Mouse (Mus musculus): ENCODE results near the gene Ntrk2. TPM values are rescaled to one million over a fixed set of nuclear protein-coding genes. Genes with fewer than 3 reads are reported as not detected.

The Ntrk2 gene
- total and polyA plus RNA-seq, 2 experiments from 2014 or later = 0.92 to 2.9 TPM

DNA sequence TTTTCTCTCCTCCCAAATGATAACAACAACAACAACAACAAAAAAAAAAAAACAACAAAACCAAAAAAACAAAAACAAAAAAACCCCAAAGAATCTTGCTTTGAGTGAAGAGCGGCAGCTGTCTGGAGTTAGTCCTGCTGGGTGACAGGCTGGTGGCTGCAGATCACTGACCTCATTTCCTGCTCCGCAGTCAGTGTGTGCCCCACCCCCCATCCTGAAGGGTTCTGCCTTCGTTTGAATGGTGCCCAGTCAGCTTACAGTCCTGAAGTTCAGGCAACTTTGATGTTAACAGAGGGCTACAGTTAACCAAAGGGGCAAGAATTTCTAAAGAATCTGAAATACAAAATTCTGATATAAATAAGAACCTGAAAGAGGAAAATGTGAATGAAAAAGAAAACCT, 19.9 kb upstream of the Ntrk2 start:
- no peak for TF ChIP-seq CTCF (IDR thresholded peaks at IDR 0.05; ENCODE audit: low read depth)
- TF ChIP-seq EP300 (IDR thresholded peaks at IDR 0.05; ENCODE audit: low read depth) = no peak
- Histone ChIP-seq H3K27ac (ENCODE audit: low read depth) (no peak overlapping the region), H3K4me3 (ENCODE audit: low read depth, low read length) (no peak overlapping the region), H3K36me3 (replicated peaks; ENCODE audit: control insufficient read depth, insufficient read depth, low read length) (no peaks in the 10 kb centered on the region), H3K9ac (replicated peaks; ENCODE audit: low read depth, low read length) (no peak overlapping the region), H3K4me1 (ENCODE audit: control insufficient read depth, insufficient read depth) (no peaks in the 10 kb centered on the region), H3K4me2 (ENCODE audit: low read depth, low read length) (no peak overlapping the region), H3K27me3 (ENCODE audit: control insufficient read depth, insufficient read depth, low read length) (no peaks in the 10 kb centered on the region), H3K9me3 (replicated peaks; ENCODE audit: control insufficient read depth, low read length) (no peaks in the 10 kb centered on the region)
- 5% methylated on average over 3 of the region's 3 CpGs for WGBS
- ATAC-seq (ENCODE audit: insufficient read depth, low read depth) (no peak), DNase-seq (ENCODE audit: low spot score) (peak; percentile 27)

DNA sequence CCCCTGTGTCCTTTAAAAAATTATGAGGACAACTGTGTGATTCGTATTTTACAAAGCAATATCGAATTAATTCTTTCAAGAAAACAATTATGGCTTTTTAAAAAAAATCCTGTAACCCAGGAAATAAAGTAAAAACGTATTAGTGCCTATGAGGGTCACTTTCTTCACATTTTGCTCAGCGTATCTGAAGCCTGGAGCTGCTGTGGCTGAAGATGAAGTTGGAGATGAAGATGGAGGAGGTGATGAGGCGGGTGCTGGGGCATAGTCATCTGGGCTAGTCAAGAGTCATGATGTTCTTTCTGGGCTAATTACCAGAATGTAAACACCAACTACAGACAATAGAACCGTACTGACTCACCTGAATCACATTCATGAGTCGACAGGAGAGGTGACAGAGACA, 15.6 kb upstream of the Ntrk2 start:
- 66% methylated on average over 7 of the region's 7 CpGs for WGBS
- TF ChIP-seq EP300 (IDR thresholded peaks at IDR 0.05; ENCODE audit: low read depth) = no peak
- no peak for TF ChIP-seq CTCF (IDR thresholded peaks at IDR 0.05; ENCODE audit: low read depth)
- no peak for ATAC-seq (ENCODE audit: insufficient read depth, low read depth)
- Histone ChIP-seq H3K4me2 (ENCODE audit: low read depth, low read length) (no peak overlapping the region), H3K27ac (ENCODE audit: low read depth) (no peak overlapping the region), H3K36me3 (replicated peaks; ENCODE audit: control insufficient read depth, insufficient read depth, low read length) (no peaks in the 10 kb centered on the region), H3K27me3 (ENCODE audit: control insufficient read depth, insufficient read depth, low read length) (no peaks in the 10 kb centered on the region), H3K9me3 (replicated peaks; ENCODE audit: control insufficient read depth, low read length) (no peaks in the 10 kb centered on the region), H3K9ac (replicated peaks; ENCODE audit: low read depth, low read length) (no peak overlapping the region), H3K4me1 (ENCODE audit: control insufficient read depth, insufficient read depth) (no peaks in the 10 kb centered on the region), H3K4me3 (ENCODE audit: low read depth, low read length) (no peak overlapping the region)
- DNase-seq (ENCODE audit: low spot score) = no peak

DNA sequence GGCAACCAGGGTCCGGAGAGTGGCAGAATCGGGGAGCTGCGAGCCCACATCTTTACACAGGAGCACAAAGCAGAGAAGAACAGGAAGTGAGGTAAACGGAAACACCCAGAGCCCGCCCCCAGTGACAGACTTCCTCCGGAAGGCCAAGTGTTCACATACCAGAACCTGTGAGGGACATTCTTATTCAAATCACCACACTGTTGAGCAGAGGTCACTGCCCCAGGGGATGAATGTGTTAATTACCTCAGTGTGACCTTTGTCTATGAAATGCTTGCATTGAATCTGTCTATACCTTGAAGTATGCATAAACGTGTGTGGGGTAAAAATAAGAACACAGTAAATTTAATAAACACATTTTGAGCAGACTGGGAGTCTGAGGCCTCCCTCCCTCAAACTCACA, 9.0 kb upstream of the Ntrk2 start:
- TF ChIP-seq CTCF (IDR thresholded peaks at IDR 0.05; ENCODE audit: low read depth) (no peak), EP300 (IDR thresholded peaks at IDR 0.05; ENCODE audit: low read depth) (no peak)
- no peak for ATAC-seq (ENCODE audit: insufficient read depth, low read depth)
- Histone ChIP-seq H3K4me1 (ENCODE audit: control insufficient read depth, insufficient read depth) (no peaks in the 10 kb centered on the region), H3K9me3 (replicated peaks; ENCODE audit: control insufficient read depth, low read length) (no peaks in the 10 kb centered on the region), H3K27ac (ENCODE audit: low read depth) (no peak overlapping the region), H3K9ac (replicated peaks; ENCODE audit: low read depth, low read length) (no peak overlapping the region), H3K27me3 (ENCODE audit: control insufficient read depth, insufficient read depth, low read length) (no peaks in the 10 kb centered on the region), H3K4me2 (ENCODE audit: low read depth, low read length) (no peak overlapping the region), H3K4me3 (ENCODE audit: low read depth, low read length) (no peak overlapping the region), H3K36me3 (replicated peaks; ENCODE audit: control insufficient read depth, insufficient read depth, low read length) (no peaks in the 10 kb centered on the region)
- 87% methylated on average over 7 of the region's 7 CpGs for WGBS
- no peak for DNase-seq (ENCODE audit: low spot score)

DNA sequence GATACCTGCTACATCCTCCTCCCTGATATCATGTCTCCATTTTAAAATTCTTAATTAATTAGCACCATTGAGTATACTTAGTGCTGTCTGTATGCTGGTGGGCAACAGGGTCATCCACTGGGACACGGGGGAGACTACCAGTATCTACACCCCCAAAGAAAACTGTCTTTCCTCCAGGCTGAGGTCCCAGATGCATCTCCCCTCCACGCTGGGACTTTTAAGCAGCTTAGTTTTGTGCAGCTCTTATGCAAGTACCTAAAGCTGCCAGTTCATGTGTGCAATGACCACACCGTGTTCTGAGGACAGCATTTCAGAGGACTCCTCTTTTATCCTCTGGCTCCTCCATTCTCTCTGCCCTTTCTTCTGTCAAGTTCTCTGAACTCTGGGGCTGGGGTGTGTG, 5.1 kb upstream of the Ntrk2 start:
- Histone ChIP-seq H3K4me3 (ENCODE audit: low read depth, low read length) (no peak overlapping the region), H3K36me3 (replicated peaks; ENCODE audit: control insufficient read depth, insufficient read depth, low read length) (no peaks in the 10 kb centered on the region), H3K27ac (ENCODE audit: low read depth) (no peak overlapping the region), H3K4me2 (ENCODE audit: low read depth, low read length) (no peak overlapping the region), H3K4me1 (ENCODE audit: control insufficient read depth, insufficient read depth) (no peaks in the 10 kb centered on the region), H3K27me3 (ENCODE audit: control insufficient read depth, insufficient read depth, low read length) (peaks cover 20% of the 10 kb centered on the region), H3K9ac (replicated peaks; ENCODE audit: low read depth, low read length) (no peak overlapping the region), H3K9me3 (replicated peaks; ENCODE audit: control insufficient read depth, low read length) (no peaks in the 10 kb centered on the region)
- DNase-seq (ENCODE audit: low spot score) (no peak), ATAC-seq (ENCODE audit: insufficient read depth, low read depth) (no peak)
- WGBS = 74% methylated on average over 3 of the region's 3 CpGs
- TF ChIP-seq CTCF (IDR thresholded peaks at IDR 0.05; ENCODE audit: low read depth) = no peak
- TF ChIP-seq EP300 (IDR thresholded peaks at IDR 0.05; ENCODE audit: low read depth) = no peak

DNA sequence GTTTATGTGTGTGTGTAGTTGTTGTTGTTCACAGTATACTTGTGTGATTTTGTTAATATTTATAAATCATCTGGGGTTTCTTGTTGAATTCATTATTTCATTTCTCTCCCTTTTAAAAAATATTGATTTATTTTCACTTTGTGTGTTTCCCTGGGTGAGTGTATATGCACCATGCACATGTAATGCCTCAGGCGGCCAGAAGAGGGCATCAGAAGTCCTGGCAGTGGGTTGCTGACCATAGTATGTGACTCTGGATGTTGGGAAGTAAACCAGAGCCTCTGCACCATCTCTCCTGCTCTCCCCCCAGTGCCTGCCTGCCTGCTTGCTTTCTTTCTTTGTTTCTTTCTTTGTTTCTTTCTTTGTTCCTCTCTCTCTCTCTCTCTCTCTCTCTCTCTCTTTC, 2.5 kb upstream of the Ntrk2 start:
- H3K9me3 ChIP-seq (replicated peaks; ENCODE audit: control insufficient read depth, low read length) = no peaks in the 10 kb centered on the region
- no peak for DNase-seq (ENCODE audit: low spot score)
- peaks cover 45% of the 10 kb centered on the region for H3K27me3 ChIP-seq (ENCODE audit: control insufficient read depth, insufficient read depth, low read length)
- no peak overlapping the region for H3K4me2 ChIP-seq (ENCODE audit: low read depth, low read length)
- H3K9ac ChIP-seq (replicated peaks; ENCODE audit: low read depth, low read length) = no peak overlapping the region
- peaks cover 7% of the 10 kb centered on the region; the same call in 1 of the 2 replicates for H3K4me1 ChIP-seq (ENCODE audit: control insufficient read depth, insufficient read depth)
- WGBS = 12% methylated on average over 1 of the region's 1 CpGs
- ATAC-seq (ENCODE audit: insufficient read depth, low read depth) = no peak
- H3K36me3 ChIP-seq (replicated peaks; ENCODE audit: control insufficient read depth, insufficient read depth, low read length) = no peaks in the 10 kb centered on the region
- no peak overlapping the region for H3K27ac ChIP-seq (ENCODE audit: low read depth)
- no peak overlapping the region for H3K4me3 ChIP-seq (ENCODE audit: low read depth, low read length)
- no peak for TF ChIP-seq CTCF (IDR thresholded peaks at IDR 0.05; ENCODE audit: low read depth)

DNA sequence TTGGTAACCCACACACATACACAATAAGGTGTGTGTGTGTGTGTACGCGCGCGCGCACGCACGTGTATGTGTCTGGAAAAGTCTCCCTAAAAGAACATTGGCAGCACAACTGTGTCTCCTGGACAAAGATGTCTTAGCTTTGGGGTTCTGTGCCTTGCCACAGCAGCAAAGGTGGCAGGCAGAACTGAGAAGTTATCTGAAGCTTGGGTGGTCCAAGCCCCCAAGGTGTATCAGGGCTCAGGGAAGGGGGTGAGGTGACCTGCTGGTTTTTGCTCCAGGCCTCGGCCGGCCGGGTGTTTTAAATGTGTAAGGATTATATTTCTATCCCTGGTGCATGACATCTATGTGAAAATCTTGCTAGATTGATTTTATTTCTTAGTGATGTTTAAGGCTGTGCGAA, 536 bp upstream of the Ntrk2 start:
- Histone ChIP-seq H3K36me3 (replicated peaks; ENCODE audit: control insufficient read depth, insufficient read depth, low read length) (no peaks in the 10 kb centered on the region), H3K4me3 (ENCODE audit: low read depth, low read length) (no peak overlapping the region), H3K27me3 (ENCODE audit: control insufficient read depth, insufficient read depth, low read length) (peaks cover 59% of the 10 kb centered on the region), H3K27ac (ENCODE audit: low read depth) (no peak overlapping the region), H3K9ac (replicated peaks; ENCODE audit: low read depth, low read length) (no peak overlapping the region), H3K4me2 (ENCODE audit: low read depth, low read length) (no peak overlapping the region), H3K9me3 (replicated peaks; ENCODE audit: control insufficient read depth, low read length) (no peaks in the 10 kb centered on the region), H3K4me1 (ENCODE audit: control insufficient read depth, insufficient read depth) (peaks cover 7% of the 10 kb centered on the region; the same call in 1 of the 2 replicates)
- DNase-seq (ENCODE audit: low spot score) (no peak), ATAC-seq (ENCODE audit: insufficient read depth, low read depth) (no peak)
- WGBS = 84% methylated on average over 11 of the region's 11 CpGs
- TF ChIP-seq CTCF (IDR thresholded peaks at IDR 0.05; ENCODE audit: low read depth) (no peak), EP300 (IDR thresholded peaks at IDR 0.05; ENCODE audit: low read depth) (no peak)

All from heart, postnatal 0 days (tissue).